Mouse (Mus musculus) spleen, adult 2 months (tissue): ENCODE measurements at regions not wholly inside any gene's neighbourhood (a gene's known extent, or its start where the extent isn't known, plus 50 kb on each side); places are given as distances from the start of the nearest gene placed in this dataset.
"Not testable (repeated sequence)": the region's sequence is repeated elsewhere in the genome, so short reads cannot be mapped to it uniquely, and the experiment has no call there.

Source experiments
- CTCF ChIP-seq: fragments of 200-500 bp; IDR thresholded peaks from 2 replicates; pipeline ENCODE4 v1.5.1; 2011; ENCODE audit warnings: mild to moderate bottlenecking, inconsistent platforms; ENCODE audit not compliant: insufficient read depth, insufficient read length, insufficient replicate concordance; ENCODE audit errors: extremely low read depth
- POLR2A ChIP-seq: fragments of 200-500 bp; IDR thresholded peaks from 2 replicates; pipeline ENCODE4 v1.6.1; 2011; ENCODE audit warnings: low read depth, low read length, inconsistent platforms

- not testable (repeated sequence) for TF ChIP-seq CTCF, POLR2A
Observed at GRCm38 (mm10) chr15:38434239-38434638, 1008.9 kb downstream of the 4930447A16Rik start.
